Mouse (Mus musculus): ENCODE measurements around the gene Lamc1. TPM values are rescaled to one million over a fixed set of nuclear protein-coding genes. Genes with fewer than 3 reads are reported as not detected.

Gene Lamc1
- polyA plus RNA-seq, 1 experiment from 2014 or later = 23.8 TPM

- H3K9me3 ChIP-seq (ENCODE audit: control insufficient read depth, low read length) = no peaks in the 10 kb centered on the region
- DNase-seq = no peak
- H3K4me1 ChIP-seq (ENCODE audit: control insufficient read depth, insufficient read depth, low read length) = 0 out of 2 replicates have a peak, but pooled peaks cover 5% of the 10 kb centered on the region
- no peaks in the 10 kb centered on the region for H3K27me3 ChIP-seq (ENCODE audit: control insufficient read depth, insufficient read depth, low read length)
- no peaks in the 10 kb centered on the region for H3K36me3 ChIP-seq (ENCODE audit: control insufficient read depth, insufficient read depth, low read length)
- no peak for ATAC-seq (ENCODE audit: low FRiP score, low TSS enrichment)
- no peak overlapping the region for H3K4me2 ChIP-seq (ENCODE audit: low read length)
- H3K27ac ChIP-seq (replicated peaks; ENCODE audit: low read depth, low read length) = no peak overlapping the region
- WGBS = 88% methylated on average over 3 of the region's 3 CpGs
- H3K9ac ChIP-seq (replicated peaks; ENCODE audit: low read length) = no peak overlapping the region
- no peak overlapping the region for H3K4me3 ChIP-seq (replicated peaks; ENCODE audit: low read depth, low read length)
Observed at GRCm38 (mm10) chr1:153173276-153173675, 159.3 kb downstream of the Lamc1 start.

- Histone ChIP-seq H3K9ac (replicated peaks; ENCODE audit: low read length) (no peak overlapping the region), H3K36me3 (ENCODE audit: control insufficient read depth, insufficient read depth, low read length) (no peaks in the 10 kb centered on the region), H3K27me3 (ENCODE audit: control insufficient read depth, insufficient read depth, low read length) (no peaks in the 10 kb centered on the region), H3K9me3 (ENCODE audit: control insufficient read depth, low read length) (no peaks in the 10 kb centered on the region), H3K4me3 (replicated peaks; ENCODE audit: low read depth, low read length) (no peak overlapping the region), H3K27ac (replicated peaks; ENCODE audit: low read depth, low read length) (no peak overlapping the region), H3K4me1 (ENCODE audit: control insufficient read depth, insufficient read depth, low read length) (0 out of 2 replicates have a peak, but pooled peaks cover 5% of the 10 kb centered on the region), H3K4me2 (ENCODE audit: low read length) (no peak overlapping the region)
- DNase-seq (no peak), ATAC-seq (ENCODE audit: low FRiP score, low TSS enrichment) (no peak)
- WGBS = 29% methylated on average over 9 of the region's 9 CpGs
Observed at GRCm38 (mm10) chr1:153172291-153172731, 160.3 kb downstream of the Lamc1 start.

GRCm38 (mm10) chr1:153171011-153171410, 161.6 kb downstream of the Lamc1 start:
- H3K4me1 ChIP-seq (ENCODE audit: control insufficient read depth, insufficient read depth, low read length) = 0 out of 2 replicates have a peak, but pooled peaks cover 5% of the 10 kb centered on the region
- H3K36me3 ChIP-seq (ENCODE audit: control insufficient read depth, insufficient read depth, low read length) = no peaks in the 10 kb centered on the region
- ATAC-seq (ENCODE audit: low FRiP score, low TSS enrichment) (no peak), DNase-seq (no peak)
- H3K4me3 ChIP-seq (replicated peaks; ENCODE audit: low read depth, low read length) = no peak overlapping the region
- no peak overlapping the region for H3K4me2 ChIP-seq (ENCODE audit: low read length)
- no peak overlapping the region for H3K9ac ChIP-seq (replicated peaks; ENCODE audit: low read length)
- no peak overlapping the region for H3K27ac ChIP-seq (replicated peaks; ENCODE audit: low read depth, low read length)
- 84% methylated on average over 10 of the region's 10 CpGs for WGBS
- H3K9me3 ChIP-seq (ENCODE audit: control insufficient read depth, low read length) = no peaks in the 10 kb centered on the region
- H3K27me3 ChIP-seq (ENCODE audit: control insufficient read depth, insufficient read depth, low read length) = no peaks in the 10 kb centered on the region

Other genes with a start within 250 kb of the Lamc1 start
- gene Lamc2, start 146.3 kb downstream of the Lamc1 start, polyA plus RNA-seq (2014; fragmentation: Nextera tagmentation; extraction: Ambion mirVana) = 1.3 and 2.3 TPM in 2 replicates
- 0.26 and 0.47 TPM in 2 replicates for gene Shcbp1l, start 92.4 kb upstream of the Lamc1 start, polyA plus RNA-seq (2014; fragmentation: Nextera tagmentation; extraction: Ambion mirVana)
- gene Dhx9, start 154.9 kb upstream of the Lamc1 start, polyA plus RNA-seq (2014; fragmentation: Nextera tagmentation; extraction: Ambion mirVana) = 36.8 and 43.2 TPM in 2 replicates
- gene Npl, start 217.3 kb upstream of the Lamc1 start, polyA plus RNA-seq (2014; fragmentation: Nextera tagmentation; extraction: Ambion mirVana) = 12.4 and 13.4 TPM in 2 replicates

Measured in midbrain, embryonic 14.5 days (tissue).